8 mouse cellular contexts compared by ENCODE assay signal in genomic region chr10:67647777-67648727, GRCm38 (mm10).
A peak's percentile ranks its signal among the peaks of the same experiment; 100 is the strongest.
DNase-seq lines count a peak whose midpoint lies in the region; ATAC-seq and TF ChIP-seq lines count a peak whose summit lies in the region.

No protein-coding gene starts in this region.

- no peak overlapping the region for H3K27ac ChIP-seq in kidney, embryonic 14.5 days (ENCODE audit: low read depth, low read length)
- H3K27ac ChIP-seq in embryonic facial prominence, embryonic 15.5 days (replicated peaks) = peak overlapping the region; percentile 30; the same call in 1 of the 2 replicates
- H3K27ac ChIP-seq in limb, embryonic 14.5 days (replicated peaks; ENCODE audit: low read depth, low read length) = no peak overlapping the region; the same call in 1 of the 2 replicates
- H3K27ac ChIP-seq in midbrain, postnatal 0 days (ENCODE audit: low read depth, low read length) = no peak overlapping the region

- H3K4me2 ChIP-seq in kidney, embryonic 14.5 days (replicated peaks; ENCODE audit: low read depth, low read length) = peak overlapping the region; percentile 25
- peak overlapping the region; percentile 43 for H3K4me2 ChIP-seq in embryonic facial prominence, embryonic 15.5 days (replicated peaks)
- H3K4me2 ChIP-seq in limb, embryonic 14.5 days (replicated peaks; ENCODE audit: low read depth, low read length, severe bottlenecking) = peak overlapping the region; percentile 47
- peak overlapping the region; percentile 42 for H3K4me2 ChIP-seq in midbrain, postnatal 0 days (ENCODE audit: low read depth, low read length, poor library complexity, severe bottlenecking)

- intact Hi-C loops in heart, postnatal 14 days (cut with DNase I) = loop anchor here (5.0 kb wide), 1 partner anchor 111 kb away; the partner anchor contains the start of gene Egr2

- peaks cover 24% of the 10 kb centered on the region; the same call in 1 of the 2 replicates for H3K4me1 ChIP-seq in kidney, embryonic 14.5 days (ENCODE audit: control insufficient read depth, insufficient read depth, low read length)
- peaks cover 17% of the 10 kb centered on the region for H3K4me1 ChIP-seq in embryonic facial prominence, embryonic 15.5 days
- peaks cover 11% of the 10 kb centered on the region for H3K4me1 ChIP-seq in limb, embryonic 14.5 days (ENCODE audit: control insufficient read depth, insufficient read depth, low read length)
- H3K4me1 ChIP-seq in midbrain, postnatal 0 days (ENCODE audit: insufficient read depth, low read length) = peaks cover 6% of the 10 kb centered on the region

- 15% methylated on average over 20 of the region's 20 CpGs for WGBS in kidney, embryonic 14.5 days
- WGBS in embryonic facial prominence, embryonic 15.5 days = 16% methylated on average over 20 of the region's 20 CpGs
- WGBS in limb, embryonic 14.5 days = 23% methylated on average over 20 of the region's 20 CpGs
- WGBS in midbrain, postnatal 0 days = 35% methylated on average over 20 of the region's 20 CpGs

- no peak overlapping the region for H3K9ac ChIP-seq in kidney, embryonic 14.5 days (ENCODE audit: low read depth, low read length)
- H3K9ac ChIP-seq in embryonic facial prominence, embryonic 15.5 days = no peak overlapping the region
- peak overlapping the region; percentile 40; the same call in 1 of the 2 replicates for H3K9ac ChIP-seq in limb, embryonic 14.5 days (ENCODE audit: low read depth, low read length, severe bottlenecking)
- H3K9ac ChIP-seq in midbrain, postnatal 0 days (replicated peaks; ENCODE audit: low read length, poor library complexity, severe bottlenecking) = no peak overlapping the region

- no peak for TF ChIP-seq POLR2A in limb, embryonic 14.5 days (IDR thresholded peaks at IDR 0.05; ENCODE audit: borderline replicate concordance, extremely low read depth, insufficient read depth, insufficient read length)

- H3K9me3 ChIP-seq in kidney, embryonic 14.5 days (ENCODE audit: control insufficient read depth, low read length) = no peaks in the 10 kb centered on the region
- H3K9me3 ChIP-seq in embryonic facial prominence, embryonic 15.5 days (replicated peaks) = no peaks in the 10 kb centered on the region
- no peaks in the 10 kb centered on the region for H3K9me3 ChIP-seq in limb, embryonic 14.5 days (ENCODE audit: control insufficient read depth, low read length)
- no peaks in the 10 kb centered on the region for H3K9me3 ChIP-seq in midbrain, postnatal 0 days (ENCODE audit: low read length)

- H3K27me3 ChIP-seq in kidney, embryonic 14.5 days (ENCODE audit: control insufficient read depth, insufficient read depth, low read length) = no peaks in the 10 kb centered on the region
- H3K27me3 ChIP-seq in embryonic facial prominence, embryonic 15.5 days = no peaks in the 10 kb centered on the region
- H3K27me3 ChIP-seq in limb, embryonic 14.5 days (ENCODE audit: control insufficient read depth, insufficient read depth, low read length) = no peaks in the 10 kb centered on the region
- no peaks in the 10 kb centered on the region for H3K27me3 ChIP-seq in midbrain, postnatal 0 days (ENCODE audit: insufficient read depth, low read length)

- no peak for TF ChIP-seq CTCF in midbrain, postnatal 0 days (IDR thresholded peaks at IDR 0.05)

- 0 out of 2 replicates have a peak overlapping the region, but pooled peaks have one; percentile 4 for H3K4me3 ChIP-seq in kidney, embryonic 14.5 days (ENCODE audit: low read length)
- peak overlapping the region; percentile 25 for H3K4me3 ChIP-seq in embryonic facial prominence, embryonic 15.5 days (replicated peaks)
- H3K4me3 ChIP-seq in limb, embryonic 14.5 days (replicated peaks; ENCODE audit: low read length) = peak overlapping the region; percentile 15
- peak overlapping the region; percentile 22; the same call in 1 of the 2 replicates for H3K4me3 ChIP-seq in midbrain, postnatal 0 days (ENCODE audit: low read depth, low read length)

- DNase-seq in kidney, adult 18-20 months = no peak
- peak; percentile 31 to 48 for DNase-seq in heart, postnatal 14 days
- peak; percentile 78 for DNase-seq in limb, embryonic 14.5 days (ENCODE audit: low spot score)
- DNase-seq in midbrain, postnatal 0 days (ENCODE audit: low spot score) = no peak
- no peak for DNase-seq in layer of hippocampus, postnatal 25 days (ENCODE audit: extremely low spot score in 1 of 2, low spot score in 1 of 2)
- DNase-seq in right cerebral cortex, adult 18-20 months = no peak

- no peak for ATAC-seq in kidney, embryonic 14.5 days (ENCODE audit: low FRiP score, low TSS enrichment)
- no peak for ATAC-seq in embryonic facial prominence, embryonic 15.5 days (ENCODE audit: insufficient number of reproducible peaks, low FRiP score, low TSS enrichment, low read depth)
- ATAC-seq in limb, embryonic 14.5 days (ENCODE audit: low FRiP score, low read depth) = peak; percentile 17; the same call in 1 of the 2 replicates
- no peak for ATAC-seq in midbrain, postnatal 0 days (ENCODE audit: low FRiP score)

- H3K36me3 ChIP-seq in kidney, embryonic 14.5 days (ENCODE audit: control insufficient read depth, insufficient read depth, low read length) = no peaks in the 10 kb centered on the region
- H3K36me3 ChIP-seq in embryonic facial prominence, embryonic 15.5 days = no peaks in the 10 kb centered on the region
- H3K36me3 ChIP-seq in limb, embryonic 14.5 days (ENCODE audit: control insufficient read depth, insufficient read depth, low read length) = no peaks in the 10 kb centered on the region
- H3K36me3 ChIP-seq in midbrain, postnatal 0 days (ENCODE audit: insufficient read depth, low read length) = no peaks in the 10 kb centered on the region

Comparison
In these comparisons a context has a peak if more than half of its experiments do, and no peak if none do; other contexts are left out.
1. DNase-seq: peak in heart, postnatal 14 days (2 of 2) and limb, embryonic 14.5 days (single experiment); none in kidney, adult 18-20 months (single experiment), midbrain, postnatal 0 days (single experiment), layer of hippocampus, postnatal 25 days (0 of 2) and right cerebral cortex, adult 18-20 months (single experiment).
2. Peak in every context shown above with its lines, with median percentiles within 50 percentile points of each other: H3K4me2 ChIP-seq and H3K4me3 ChIP-seq.